Mouse (Mus musculus) A20 (cell line): Measurements from ENCODE around the gene Ccdc85b.

ENCODE experiments used
- DNase-seq: peaks from one replicate; pipeline ENCODE4 v3.0.0-alpha.2; 2011; ENCODE audit warnings: low read depth, low spot score

The Ccdc85b gene

GRCm38 (mm10) chr19:5456241-5456921 lies 1.3 kb downstream of the Ccdc85b start:
- no peak for DNase-seq

GRCm38 (mm10) chr19:5455568-5455967 lies 2.1 kb downstream of the Ccdc85b start:
- no peak for DNase-seq

- no peak for DNase-seq
Measured at GRCm38 (mm10) chr19:5455037-5455436, 2.7 kb downstream of the Ccdc85b start.

- DNase-seq: no peak
Measured at GRCm38 (mm10) chr19:5451766-5452165, 5.9 kb downstream of the Ccdc85b start.

GRCm38 (mm10) chr19:5449673-5450072 lies 8.0 kb downstream of the Ccdc85b start:
- DNase-seq: no peak

GRCm38 (mm10) chr19:5448354-5449150 lies 9.1 kb downstream of the Ccdc85b start:
- DNase-seq: no peak

GRCm38 (mm10) chr19:5447515-5448353 lies 10.0 kb downstream of the Ccdc85b start, which contains the start of gene Fosl1:
Fosl1 (plus strand) TSS chr19:5447547.
- DNase-seq: peak; percentile 82

- no peak for DNase-seq
Measured at GRCm38 (mm10) chr19:5445747-5446146, 11.9 kb downstream of the Ccdc85b start.

- no peak for DNase-seq
Measured at GRCm38 (mm10) chr19:5444954-5445353, 12.7 kb downstream of the Ccdc85b start.

GRCm38 (mm10) chr19:5444371-5444908 lies 13.3 kb downstream of the Ccdc85b start:
- DNase-seq: no peak

GRCm38 (mm10) chr19:5433951-5434350 lies 23.7 kb downstream of the Ccdc85b start:
- DNase-seq: no peak

GRCm38 (mm10) chr19:5432992-5433852 lies 24.5 kb downstream of the Ccdc85b start:
- DNase-seq: peak; percentile 23

- DNase-seq: peak; percentile 33
Measured at GRCm38 (mm10) chr19:5431911-5432464, 25.7 kb downstream of the Ccdc85b start.

- DNase-seq: no peak
Measured at GRCm38 (mm10) chr19:5430408-5430807, 27.3 kb downstream of the Ccdc85b start.

- DNase-seq: no peak
Measured at GRCm38 (mm10) chr19:5429806-5430205, 27.9 kb downstream of the Ccdc85b start.

- no peak for DNase-seq
Measured at GRCm38 (mm10) chr19:5429219-5429618, 28.5 kb downstream of the Ccdc85b start.

- peak; percentile 49 for DNase-seq
Measured at GRCm38 (mm10) chr19:5428083-5428482, 29.6 kb downstream of the Ccdc85b start.

GRCm38 (mm10) chr19:5426640-5427290 lies 30.9 kb downstream of the Ccdc85b start:
- no peak for DNase-seq

GRCm38 (mm10) chr19:5425906-5426565 lies 31.7 kb downstream of the Ccdc85b start:
- DNase-seq: no peak
